Mouse (Mus musculus) urinary bladder, postnatal 25 days (tissue): ENCODE results near the gene Olfr806.

Experiments used
- DNase-seq: peaks from one replicate; pipeline ENCODE4 v3.0.0; 2022; ENCODE audit warnings: low spot score

The Olfr806 gene

DNA sequence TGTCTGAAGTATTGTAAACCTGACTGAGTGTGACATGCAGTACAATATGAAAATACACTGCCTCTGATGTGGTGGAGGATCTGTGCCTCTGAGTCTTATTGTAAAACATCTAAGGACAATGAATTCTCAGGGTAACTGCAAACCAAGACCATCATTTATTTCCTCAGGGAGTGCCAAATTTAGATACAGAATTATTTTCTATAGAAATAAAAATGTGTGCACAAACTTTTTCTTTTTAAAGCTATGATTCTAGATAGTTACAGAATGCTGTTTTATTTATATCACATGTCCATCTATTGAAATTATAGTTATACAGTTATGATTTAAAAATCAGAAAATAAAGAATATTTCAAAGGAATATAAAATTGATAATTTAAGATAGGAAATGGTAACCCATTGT, at the start of gene Olfr806:
Olfr806 (minus strand) TSS at position 101 of the 400 bp plus-strand sequence.
- DNase-seq: no peak

DNA sequence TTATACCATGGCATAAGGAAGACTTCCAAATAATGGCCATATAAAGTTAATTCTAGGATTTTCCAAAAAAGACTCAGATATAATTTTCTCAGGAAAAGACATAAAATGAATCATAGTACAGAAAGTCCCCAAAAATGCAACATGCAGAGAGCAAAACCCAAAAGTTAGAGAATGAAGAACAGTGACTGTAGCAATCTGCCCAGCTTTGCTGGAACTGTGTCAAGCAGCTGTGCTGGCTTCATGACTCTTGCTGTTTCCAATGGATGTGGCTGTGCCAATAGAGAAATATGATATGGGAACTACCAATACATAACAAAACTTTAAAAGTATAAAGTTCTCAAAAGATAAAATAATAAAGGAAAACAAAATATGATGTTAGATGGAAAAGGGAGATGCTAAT, 36.4 kb upstream of the Olfr806 start:
- no peak for DNase-seq

DNA sequence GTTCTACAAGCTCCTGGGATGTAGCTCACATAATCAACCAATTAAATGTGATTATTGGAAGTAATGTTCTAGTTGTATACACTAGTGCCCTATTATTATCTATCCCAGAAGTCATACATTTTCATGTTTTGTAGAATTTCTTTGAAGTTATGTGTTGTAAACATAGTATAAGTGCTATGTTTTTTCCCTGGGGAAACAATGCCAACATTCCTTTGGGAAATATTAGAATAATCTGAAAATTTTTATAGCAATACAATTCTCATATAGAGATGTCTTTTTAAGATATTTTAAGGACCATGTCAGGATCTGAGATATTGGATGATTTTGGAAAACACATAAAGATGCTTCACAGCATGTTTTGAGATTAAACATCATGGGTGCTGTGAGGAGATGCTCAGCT, 32.6 kb upstream of the Olfr806 start, which contains the start of gene Olfr809:
Olfr809 (plus strand) TSS at position 301 of the 400 bp plus-strand sequence.
- no peak for DNase-seq

- DNase-seq: no peak
These were observed 23.5 kb upstream of the Olfr806 start, which contains the start of gene Olfr808 for GRCm38 (mm10) chr10:129765182-129765581. Gene Olfr808, plus strand, starts transcription at chr10:129765482.

DNA sequence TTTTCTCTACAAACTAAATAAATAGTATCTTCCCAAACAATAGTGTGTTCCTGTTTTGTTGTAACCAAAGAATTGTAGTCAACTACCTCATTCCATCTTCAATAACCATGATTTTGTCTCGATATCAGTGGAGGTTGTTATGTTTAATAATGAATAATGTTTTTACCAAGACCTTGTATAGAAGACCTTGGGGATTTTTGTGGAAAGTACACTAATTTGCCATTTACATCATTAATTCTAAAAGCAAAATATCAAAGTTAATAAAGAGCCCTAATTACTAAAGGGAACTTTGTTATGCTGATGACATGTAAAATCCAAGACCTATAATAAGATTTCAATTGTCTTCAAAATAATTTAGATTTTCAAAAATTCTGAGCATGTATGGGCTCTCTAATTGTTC, 16.0 kb upstream of the Olfr806 start, which contains the start of gene Olfr807:
Olfr807 (minus strand) TSS at position 101 of the 400 bp plus-strand sequence.
- no peak for DNase-seq

DNA sequence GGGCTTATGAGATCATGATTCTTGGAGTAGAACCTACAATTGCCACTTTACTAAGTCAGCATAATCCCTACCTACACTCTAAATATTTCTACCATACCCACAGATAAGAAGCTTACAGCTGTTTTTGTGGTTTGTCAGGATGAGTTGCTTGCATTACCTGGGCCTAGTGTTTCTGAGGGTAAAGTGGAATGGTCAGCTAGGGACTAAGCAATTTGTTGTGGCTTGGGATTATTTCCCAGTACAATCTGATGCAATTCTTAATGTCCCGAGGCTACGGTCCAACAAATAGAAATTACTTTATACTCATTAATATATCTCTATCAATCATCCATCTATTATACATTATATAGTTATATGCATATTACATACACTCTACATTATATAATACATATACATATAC, 12.4 kb downstream of the Olfr806 start, which contains the start of gene Olfr805:
Olfr805 (minus strand) TSS at position 101 of the 400 bp plus-strand sequence.
- DNase-seq: no peak

DNA sequence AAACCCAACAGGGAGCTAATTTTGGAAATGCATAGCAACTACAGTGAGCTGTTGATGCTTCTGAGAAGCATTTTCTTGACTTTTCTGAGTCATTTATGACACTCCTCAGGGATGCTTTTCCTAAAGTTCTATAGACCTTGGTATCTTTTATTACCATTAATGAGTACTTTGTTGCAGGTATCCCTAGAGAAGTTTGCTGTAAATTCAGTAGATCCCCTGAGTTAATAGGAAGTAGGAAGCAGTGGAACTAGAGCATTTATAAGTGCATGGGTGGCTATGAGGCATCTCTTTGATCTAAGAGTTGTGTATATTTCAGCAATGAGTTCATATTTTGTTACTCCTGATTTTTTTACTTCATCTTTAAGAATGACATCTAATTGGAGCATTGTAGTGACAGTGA, 38.8 kb downstream of the Olfr806 start, which contains the start of gene Olfr804:
Olfr804 (plus strand) TSS at position 301 of the 400 bp plus-strand sequence.
- DNase-seq: no peak

DNA sequence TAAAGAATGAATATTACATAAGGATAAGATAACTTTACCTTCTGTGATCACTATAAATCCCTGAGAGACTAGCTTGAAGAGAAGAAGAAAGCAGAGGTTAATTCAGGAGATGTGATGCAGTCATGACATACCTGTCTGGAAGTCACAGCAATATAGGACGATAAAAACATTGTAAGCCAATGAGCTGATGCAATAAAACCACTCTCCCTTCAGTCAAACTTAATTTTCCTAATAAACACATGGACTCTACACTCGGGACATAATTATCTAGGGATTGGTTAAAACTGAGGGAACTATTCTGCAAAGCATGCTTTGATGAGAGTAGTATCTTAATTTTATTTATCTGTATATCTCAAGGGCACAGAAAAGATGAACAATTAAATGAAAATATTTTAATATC, 47.5 kb downstream of the Olfr806 start, which contains the start of gene Olfr803:
Olfr803 (minus strand) TSS at position 101 of the 400 bp plus-strand sequence.
- no peak for DNase-seq

DNA sequence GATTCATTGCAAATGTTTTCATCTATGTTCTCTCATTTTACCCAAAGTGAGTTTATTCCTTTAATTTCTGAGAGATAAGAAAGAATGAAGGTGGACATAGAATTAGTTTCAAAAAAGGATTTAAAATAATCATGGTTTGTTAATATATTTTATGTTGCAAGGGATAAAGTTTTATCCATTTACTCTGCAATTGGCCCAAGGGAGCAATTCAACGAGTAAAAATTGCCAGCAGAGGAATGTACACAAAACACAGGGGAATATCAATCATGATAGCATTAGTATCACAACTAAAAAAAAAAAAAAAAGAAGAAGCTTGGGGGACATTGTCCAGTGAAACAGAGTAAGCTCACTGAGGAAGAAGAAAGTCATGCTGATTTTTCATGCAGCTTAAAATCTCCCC, 53.7 kb downstream of the Olfr806 start, which contains the start of gene Olfr802:
Olfr802 (minus strand) TSS at position 101 of the 400 bp plus-strand sequence.
- DNase-seq: no peak
